Mouse (Mus musculus): ENCODE measurements around the gene 2300002M23Rik. TPM values are rescaled to one million over a fixed set of nuclear protein-coding genes. Genes with fewer than 3 reads are reported as not detected.

The 2300002M23Rik gene
- polyA plus RNA-seq, 1 experiment = not detected

GRCm38 (mm10) chr17:35582900-35583299 is 15.7 kb downstream of the 2300002M23Rik start:
- TF ChIP-seq CTCF (IDR thresholded peaks at IDR 0.05; ENCODE audit: borderline replicate concordance, insufficient read depth, low read depth, low read length) = peak; percentile 9; the same call in 1 of the 2 replicates
- TF ChIP-seq POLR2A (IDR thresholded peaks at IDR 0.05; ENCODE audit: borderline replicate concordance, insufficient read depth, low read length) = no peak
- Histone ChIP-seq H3K27me3 (ENCODE audit: control insufficient read depth, insufficient read depth, low read length) (no peaks in the 10 kb centered on the region), H3K4me1 (ENCODE audit: control insufficient read depth, insufficient read depth, low read length) (peaks cover 3% of the 10 kb centered on the region; the same call in 1 of the 2 replicates), H3K27ac (ENCODE audit: insufficient read depth, low read length) (no peak overlapping the region), H3K4me3 (replicated peaks; ENCODE audit: insufficient read depth, low read depth, low read length) (no peak overlapping the region)
- 93% methylated on average over 1 of the region's 1 CpGs for WGBS
- no peak for DNase-seq

GRCm38 (mm10) chr17:35584330-35584937 is 17.2 kb downstream of the 2300002M23Rik start:
- Histone ChIP-seq H3K4me1 (ENCODE audit: control insufficient read depth, insufficient read depth, low read length) (peaks cover 3% of the 10 kb centered on the region; the same call in 1 of the 2 replicates), H3K27me3 (ENCODE audit: control insufficient read depth, insufficient read depth, low read length) (no peaks in the 10 kb centered on the region), H3K27ac (ENCODE audit: insufficient read depth, low read length) (no peak overlapping the region), H3K4me3 (replicated peaks; ENCODE audit: insufficient read depth, low read depth, low read length) (no peak overlapping the region)
- 11% methylated on average over 16 of the region's 16 CpGs for WGBS
- DNase-seq = peak; percentile 71 to 77
- TF ChIP-seq CTCF (IDR thresholded peaks at IDR 0.05; ENCODE audit: borderline replicate concordance, insufficient read depth, low read depth, low read length) (peak; percentile 91), POLR2A (IDR thresholded peaks at IDR 0.05; ENCODE audit: borderline replicate concordance, insufficient read depth, low read length) (no peak)

DNA sequence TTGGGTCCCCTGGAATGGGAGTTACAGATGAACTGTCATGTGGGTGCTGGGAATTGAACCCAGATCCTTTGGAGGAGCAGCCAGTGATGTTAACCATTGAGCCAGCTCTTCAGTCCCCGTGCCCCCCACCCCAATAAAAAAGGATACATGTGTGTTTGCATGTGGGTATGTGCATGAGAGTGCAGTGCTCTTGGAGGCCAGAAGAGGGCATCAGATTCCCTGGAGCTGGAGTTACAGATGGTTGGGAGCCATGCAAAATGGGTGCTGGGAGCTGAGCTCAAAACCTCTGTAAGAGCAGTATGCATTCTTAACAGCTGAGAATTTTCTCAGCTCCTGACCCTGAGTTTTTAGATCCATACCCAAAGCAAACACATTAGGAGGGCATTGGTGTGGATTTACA is 20.0 kb downstream of the 2300002M23Rik start:
- WGBS = 87% methylated on average over 1 of the region's 1 CpGs
- DNase-seq = no peak

GRCm38 (mm10) chr17:35588387-35588786 is 21.1 kb downstream of the 2300002M23Rik start:
- Histone ChIP-seq H3K27me3 (ENCODE audit: control insufficient read depth, insufficient read depth, low read length) (no peaks in the 10 kb centered on the region), H3K4me1 (ENCODE audit: control insufficient read depth, insufficient read depth, low read length) (peaks cover 3% of the 10 kb centered on the region; the same call in 1 of the 2 replicates), H3K27ac (ENCODE audit: insufficient read depth, low read length) (no peak overlapping the region), H3K4me3 (replicated peaks; ENCODE audit: insufficient read depth, low read depth, low read length) (no peak overlapping the region)
- no peak for DNase-seq
- 20% methylated on average over 4 of the region's 4 CpGs for WGBS
- TF ChIP-seq POLR2A (IDR thresholded peaks at IDR 0.05; ENCODE audit: borderline replicate concordance, insufficient read depth, low read length) (no peak), CTCF (IDR thresholded peaks at IDR 0.05; ENCODE audit: borderline replicate concordance, insufficient read depth, low read depth, low read length) (no peak)

More for the DNA sequence above, 20.0 kb downstream of the 2300002M23Rik start:
- Histone ChIP-seq H3K27ac (ENCODE audit: insufficient read depth, low read length) (no peak overlapping the region), H3K4me3 (replicated peaks; ENCODE audit: insufficient read depth, low read depth, low read length) (no peak overlapping the region), H3K27me3 (ENCODE audit: control insufficient read depth, insufficient read depth, low read length) (no peaks in the 10 kb centered on the region), H3K4me1 (ENCODE audit: control insufficient read depth, insufficient read depth, low read length) (peaks cover 3% of the 10 kb centered on the region; the same call in 1 of the 2 replicates)
- TF ChIP-seq POLR2A (IDR thresholded peaks at IDR 0.05; ENCODE audit: borderline replicate concordance, insufficient read depth, low read length) (no peak), CTCF (IDR thresholded peaks at IDR 0.05; ENCODE audit: borderline replicate concordance, insufficient read depth, low read depth, low read length) (no peak)

DNA sequence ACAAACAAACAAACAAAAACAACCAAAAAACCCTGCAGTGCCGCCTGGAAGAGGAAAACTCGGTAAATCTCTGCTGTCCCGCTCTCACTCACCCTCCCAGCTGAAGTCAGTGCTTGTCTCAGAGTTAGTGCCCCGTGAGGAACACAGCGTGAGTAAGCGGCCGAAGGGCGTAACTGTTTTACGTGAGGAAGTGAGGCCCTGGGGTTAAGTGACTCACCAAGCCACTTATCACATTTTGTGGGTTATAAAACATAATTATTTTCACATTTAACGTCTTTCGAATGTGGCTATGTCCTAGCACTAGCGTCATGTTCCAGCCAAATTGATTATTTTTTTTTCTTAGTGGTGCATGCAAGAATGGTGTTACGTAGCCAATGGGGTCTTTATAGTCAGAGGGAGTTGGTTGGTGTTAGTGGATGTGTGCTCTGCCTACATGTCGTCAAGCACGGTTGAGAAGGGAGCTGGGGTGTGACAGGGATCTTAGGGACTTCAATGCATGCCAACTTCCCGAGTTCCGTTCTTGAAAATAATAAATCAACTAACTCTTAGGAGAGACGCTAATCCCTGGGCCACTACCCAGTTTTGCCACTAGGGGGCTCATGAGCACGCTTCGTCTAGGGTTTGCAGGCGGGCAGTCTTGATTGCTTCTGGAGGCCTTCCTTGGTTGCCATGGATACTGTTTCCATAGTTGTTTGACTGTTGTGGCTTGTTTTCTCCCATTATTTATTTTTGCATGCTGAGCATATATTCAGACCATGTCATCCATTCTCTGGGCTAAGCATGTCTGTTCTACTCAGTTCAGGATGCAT is 23.4 kb downstream of the 2300002M23Rik start:
- Histone ChIP-seq H3K4me1 (ENCODE audit: control insufficient read depth, insufficient read depth, low read length) (no peaks in the 10 kb centered on the region), H3K27me3 (ENCODE audit: control insufficient read depth, insufficient read depth, low read length) (no peaks in the 10 kb centered on the region), H3K4me3 (replicated peaks; ENCODE audit: insufficient read depth, low read depth, low read length) (no peak overlapping the region), H3K27ac (ENCODE audit: insufficient read depth, low read length) (no peak overlapping the region)
- DNase-seq = peak; percentile 51 to 71
- TF ChIP-seq CTCF (IDR thresholded peaks at IDR 0.05; ENCODE audit: borderline replicate concordance, insufficient read depth, low read depth, low read length) (peak; percentile 82), POLR2A (IDR thresholded peaks at IDR 0.05; ENCODE audit: borderline replicate concordance, insufficient read depth, low read length) (no peak)
- WGBS = 44% methylated on average over 21 of the region's 21 CpGs

- no peak for TF ChIP-seq POLR2A (IDR thresholded peaks at IDR 0.05; ENCODE audit: borderline replicate concordance, insufficient read depth, low read length)
- TF ChIP-seq CTCF (IDR thresholded peaks at IDR 0.05; ENCODE audit: borderline replicate concordance, insufficient read depth, low read depth, low read length) = no peak
- no peak for DNase-seq
- H3K27ac ChIP-seq (ENCODE audit: insufficient read depth, low read length) = no peak overlapping the region
- WGBS = 32% methylated on average over 7 of the region's 7 CpGs
- H3K4me1 ChIP-seq (ENCODE audit: control insufficient read depth, insufficient read depth, low read length) = no peaks in the 10 kb centered on the region
- no peaks in the 10 kb centered on the region for H3K27me3 ChIP-seq (ENCODE audit: control insufficient read depth, insufficient read depth, low read length)
- H3K4me3 ChIP-seq (replicated peaks; ENCODE audit: insufficient read depth, low read depth, low read length) = no peak overlapping the region
These were observed 23.9 kb downstream of the 2300002M23Rik start for GRCm38 (mm10) chr17:35591219-35591578.

- DNase-seq = no peak
- 91% methylated on average over 15 of the region's 15 CpGs for WGBS
- no peak overlapping the region for H3K27ac ChIP-seq (ENCODE audit: insufficient read depth, low read length)
These were observed 24.5 kb downstream of the 2300002M23Rik start for GRCm38 (mm10) chr17:35591731-35592130.

More at GRCm38 (mm10) chr17:35591731-35592130, 24.5 kb downstream of the 2300002M23Rik start:
- Histone ChIP-seq H3K4me3 (replicated peaks; ENCODE audit: insufficient read depth, low read depth, low read length) (no peak overlapping the region), H3K27me3 (ENCODE audit: control insufficient read depth, insufficient read depth, low read length) (no peaks in the 10 kb centered on the region), H3K4me1 (ENCODE audit: control insufficient read depth, insufficient read depth, low read length) (no peaks in the 10 kb centered on the region)
- TF ChIP-seq POLR2A (IDR thresholded peaks at IDR 0.05; ENCODE audit: borderline replicate concordance, insufficient read depth, low read length) (no peak), CTCF (IDR thresholded peaks at IDR 0.05; ENCODE audit: borderline replicate concordance, insufficient read depth, low read depth, low read length) (no peak)

All from cerebellum, adult 2 months (tissue).